Mouse (Mus musculus): Measurements from ENCODE around the gene Get4.

The Get4 gene

DNA sequence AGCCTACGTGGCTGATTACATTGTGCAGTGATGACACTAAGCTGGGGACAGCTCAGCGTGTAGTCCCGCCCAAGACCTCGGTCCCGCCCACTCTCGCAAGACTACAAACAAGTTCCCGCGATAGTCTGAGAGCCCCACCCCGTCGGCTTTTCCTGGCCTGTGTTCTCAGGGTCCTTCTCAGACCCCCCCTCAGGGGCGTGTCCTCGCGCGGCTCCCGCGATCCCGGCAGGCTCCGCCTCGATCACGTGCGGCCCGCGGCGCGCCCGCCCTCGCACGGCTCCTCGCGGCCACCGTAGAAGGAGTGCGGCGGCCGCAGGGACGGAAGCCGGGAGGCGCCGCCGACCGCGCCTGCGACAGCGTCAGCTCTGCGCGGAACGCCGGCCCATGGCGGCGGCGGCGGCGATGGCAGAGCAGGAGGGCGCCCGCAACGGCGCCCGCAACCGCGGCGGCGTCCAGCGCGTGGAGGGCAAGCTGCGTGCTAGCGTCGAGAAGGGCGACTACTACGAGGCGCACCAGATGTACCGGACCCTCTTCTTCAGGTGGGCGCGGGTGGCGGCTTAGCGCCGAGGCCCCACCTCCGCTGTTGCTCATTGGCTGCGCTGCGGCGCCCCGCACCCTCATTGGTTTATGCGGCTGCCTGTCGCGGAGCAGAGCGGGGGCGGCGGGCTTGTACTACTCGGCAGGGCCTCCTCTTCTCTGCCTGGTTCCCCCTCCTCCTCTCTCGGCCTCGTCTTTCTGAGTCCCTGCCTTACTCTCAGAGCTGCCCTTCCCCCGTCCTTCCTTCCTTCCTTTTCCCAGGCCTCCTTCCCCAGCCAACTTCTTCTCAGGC is at the start of gene Get4:
Gene Get4, plus strand, starts transcription at position 244 of the 829 bp plus-strand sequence.
- DNase-seq, result peak; percentile 100

DNA sequence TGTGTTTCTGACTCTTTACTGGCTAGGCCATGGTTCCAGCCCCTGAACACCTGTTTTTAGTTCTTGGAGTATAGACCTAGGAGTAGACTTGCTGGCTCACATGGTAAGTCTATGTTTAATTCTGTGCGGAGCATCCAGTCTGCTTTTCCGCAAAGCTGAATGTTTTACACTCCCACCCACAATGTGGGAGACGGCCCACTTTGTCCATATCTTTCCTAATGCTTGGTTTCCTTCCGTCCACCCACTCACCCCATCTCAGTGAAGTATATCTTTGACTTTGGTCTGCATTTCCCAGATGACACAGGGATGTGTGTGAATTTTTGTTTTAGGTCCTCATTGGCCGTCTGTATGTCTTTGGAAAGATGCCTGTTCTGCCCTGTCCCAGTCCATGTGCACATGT is 48.8 kb upstream of the Get4 start:
- DNase-seq, result no peak

DNA sequence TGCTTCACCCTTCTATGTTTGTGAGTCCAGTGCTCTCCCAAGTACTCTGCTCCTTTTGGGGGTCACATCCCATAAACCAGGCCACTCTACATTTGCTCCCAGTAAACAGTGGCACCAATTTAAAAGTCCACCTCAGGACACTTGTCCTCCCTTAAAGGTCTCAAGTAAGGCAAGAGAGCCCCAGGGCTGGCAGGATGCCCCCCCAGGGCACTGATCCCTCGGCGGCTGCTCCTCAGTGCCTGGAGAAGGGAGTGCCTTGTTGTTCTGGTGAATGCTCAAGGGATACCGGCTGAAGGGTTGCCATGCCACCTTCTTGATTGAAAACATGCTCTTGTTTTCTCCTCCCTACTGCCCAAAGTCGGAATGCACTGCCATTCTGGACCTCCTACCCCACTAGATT is 46.0 kb upstream of the Get4 start:
- no peak for DNase-seq

DNA sequence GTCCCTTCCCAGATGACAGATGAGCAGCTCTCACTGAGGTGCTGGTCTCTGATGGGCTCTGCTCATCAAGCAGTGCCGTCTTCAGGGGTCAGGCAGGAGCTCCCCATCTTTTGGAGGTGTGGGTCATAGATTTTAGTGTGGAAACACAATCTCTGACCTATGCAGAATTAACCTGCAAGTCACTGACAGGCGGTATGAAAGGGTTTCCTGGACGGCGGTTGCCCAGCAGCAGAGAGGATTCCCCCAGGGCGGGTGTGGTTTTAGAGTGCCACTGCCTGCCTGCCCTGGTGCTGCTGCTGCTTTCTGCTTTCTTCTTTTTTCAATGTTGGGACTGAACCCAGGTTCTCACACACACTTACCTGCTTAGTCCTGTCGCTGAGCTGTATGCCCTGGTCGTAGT is 45.6 kb upstream of the Get4 start:
- DNase-seq, result no peak

DNA sequence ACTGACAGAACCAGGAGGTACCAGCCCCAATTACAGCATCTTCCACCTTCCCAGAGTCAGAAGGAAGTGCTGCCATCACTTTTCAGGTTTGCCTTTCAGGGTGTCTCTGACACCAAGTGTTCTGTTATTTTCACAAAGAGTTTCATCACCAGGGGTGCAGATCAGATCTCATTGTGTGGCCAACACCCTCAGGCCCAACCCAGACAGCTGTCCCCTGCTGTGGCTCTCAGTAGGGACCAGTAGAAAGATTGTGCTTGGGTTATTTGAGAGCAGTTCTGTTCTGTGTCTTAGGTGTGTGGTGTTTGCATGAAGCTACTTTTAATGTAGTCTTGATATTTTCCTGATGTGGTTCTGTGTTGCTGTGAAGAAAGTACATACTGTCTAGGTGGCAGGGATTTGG is 43.9 kb upstream of the Get4 start:
- no peak for DNase-seq

DNA sequence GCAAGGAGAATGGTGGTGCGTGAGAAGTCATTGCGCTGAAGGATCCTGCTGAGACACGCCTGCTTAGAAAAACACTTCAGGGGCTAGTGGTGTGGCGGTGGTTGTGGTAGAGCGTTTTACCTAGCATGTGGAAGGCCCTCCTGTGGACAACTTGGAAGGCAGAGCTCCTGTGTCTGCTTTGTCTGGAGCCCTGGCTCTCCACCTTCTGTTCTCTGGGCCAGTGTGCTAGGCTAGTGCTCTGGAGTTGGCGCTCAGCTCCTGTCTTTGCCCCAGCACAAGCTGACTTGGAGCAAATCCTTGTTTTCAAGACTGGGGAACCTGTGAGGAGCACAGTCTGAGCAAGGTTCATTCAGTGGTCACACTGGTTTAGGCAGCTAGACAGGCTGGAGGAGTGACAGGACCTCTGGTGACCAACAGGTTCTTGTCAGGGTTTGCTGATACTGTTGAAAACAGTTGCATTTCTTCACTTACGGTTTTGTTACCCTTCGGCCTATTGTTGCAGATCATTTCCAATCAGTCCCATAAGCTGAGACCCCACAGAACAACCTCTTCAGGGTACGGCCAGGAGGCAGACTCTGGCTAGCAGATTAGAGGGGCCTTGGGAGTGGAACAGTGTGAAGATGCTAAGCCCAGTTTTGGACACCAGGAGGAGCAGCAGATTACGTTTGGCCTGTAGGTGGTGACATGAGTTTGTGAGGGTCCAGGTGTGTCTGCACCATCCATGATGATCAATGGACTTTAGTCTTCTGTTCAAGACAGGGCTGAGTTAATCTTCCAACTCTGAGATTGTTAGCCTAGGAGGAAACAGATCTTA is 43.0 kb upstream of the Get4 start:
- DNase-seq, result no peak

DNA sequence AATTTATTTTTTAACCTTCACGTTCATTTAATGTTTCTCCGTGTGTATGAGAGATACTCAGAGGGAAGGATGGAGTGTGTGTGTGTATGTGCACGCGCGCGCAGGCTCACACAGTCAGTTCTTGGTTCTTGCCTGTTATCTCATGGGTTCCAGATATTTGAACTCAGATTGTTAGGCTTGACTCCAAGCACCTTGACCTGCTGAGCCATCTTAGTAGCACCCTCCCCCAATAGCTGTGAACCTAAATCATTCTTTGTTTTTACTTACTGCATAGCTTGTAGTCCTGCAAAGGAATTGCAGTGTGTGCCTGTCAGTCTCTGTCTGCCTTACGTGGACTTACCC is 42.5 kb upstream of the Get4 start:
- DNase-seq, result no peak

DNA sequence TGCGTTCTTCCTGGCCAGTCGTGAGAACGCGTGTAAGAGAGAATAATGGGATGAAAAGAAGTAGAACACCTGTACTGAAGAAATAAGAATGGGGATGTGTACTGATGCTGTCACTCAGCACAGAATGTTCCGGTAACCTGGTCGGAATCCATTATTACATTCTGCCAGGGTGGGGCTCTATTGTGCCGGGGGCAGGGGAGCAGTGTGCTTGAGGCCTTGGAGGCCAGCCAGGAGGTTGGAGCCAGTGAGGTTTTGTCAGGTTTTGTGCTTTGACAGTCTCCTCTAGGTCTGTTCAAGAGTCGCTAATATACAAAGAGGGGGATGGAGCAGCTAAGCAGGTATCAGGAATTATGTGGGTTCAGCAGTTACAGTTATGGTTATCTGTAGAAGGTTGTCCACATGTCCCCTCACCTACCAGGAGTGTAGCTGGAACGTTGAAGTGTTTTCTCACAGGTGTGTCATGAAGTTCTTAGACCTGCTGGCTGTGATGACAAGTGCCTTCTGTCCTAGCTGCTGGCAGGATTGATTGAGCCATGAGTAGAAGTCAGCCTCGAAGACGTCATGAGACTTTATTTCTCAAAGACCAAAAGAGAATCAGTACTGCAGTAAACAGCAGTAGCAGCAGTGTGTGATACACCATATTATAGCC is 40.3 kb upstream of the Get4 start:
- DNase-seq, result no peak

DNA sequence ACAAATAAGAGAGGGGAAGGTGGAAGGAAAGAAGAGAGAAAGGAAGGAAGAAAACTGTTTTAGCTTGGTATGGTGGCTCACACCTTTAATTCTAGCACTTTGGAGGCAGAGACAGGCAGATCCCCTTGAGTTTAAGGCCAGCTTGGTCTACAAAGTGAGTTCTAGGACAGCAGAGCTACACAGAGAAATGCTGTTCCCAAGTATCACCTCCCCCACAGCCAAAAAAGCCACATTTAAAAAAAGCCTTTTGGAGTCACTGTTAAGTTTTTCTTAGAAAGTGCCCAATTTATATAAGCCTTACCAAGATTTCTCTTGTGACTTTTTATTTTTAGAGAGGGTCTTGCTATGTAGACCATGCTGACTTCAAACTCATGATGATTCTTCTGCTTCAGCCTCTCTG is 37.8 kb upstream of the Get4 start:
- DNase-seq, result no peak

DNA sequence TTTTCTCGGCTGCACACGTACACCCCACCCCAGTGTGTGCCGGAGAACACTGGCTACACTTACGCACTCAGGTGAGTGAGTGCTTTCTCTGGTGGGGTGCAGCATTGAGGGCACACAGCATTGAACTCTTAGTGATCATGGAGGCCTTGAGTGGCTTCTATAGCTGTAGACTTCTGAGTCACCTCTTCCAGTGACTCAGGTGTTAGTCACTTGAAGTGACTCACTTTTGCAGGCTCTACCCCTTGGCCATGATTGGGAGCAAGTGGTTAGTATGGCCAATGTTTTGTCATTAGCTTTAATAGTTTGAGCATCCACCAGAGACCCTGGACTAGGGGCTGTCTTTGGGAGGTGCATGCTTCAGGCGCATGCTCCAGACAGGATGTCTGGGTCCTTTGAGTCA is 36.9 kb upstream of the Get4 start:
- DNase-seq, result no peak

DNA sequence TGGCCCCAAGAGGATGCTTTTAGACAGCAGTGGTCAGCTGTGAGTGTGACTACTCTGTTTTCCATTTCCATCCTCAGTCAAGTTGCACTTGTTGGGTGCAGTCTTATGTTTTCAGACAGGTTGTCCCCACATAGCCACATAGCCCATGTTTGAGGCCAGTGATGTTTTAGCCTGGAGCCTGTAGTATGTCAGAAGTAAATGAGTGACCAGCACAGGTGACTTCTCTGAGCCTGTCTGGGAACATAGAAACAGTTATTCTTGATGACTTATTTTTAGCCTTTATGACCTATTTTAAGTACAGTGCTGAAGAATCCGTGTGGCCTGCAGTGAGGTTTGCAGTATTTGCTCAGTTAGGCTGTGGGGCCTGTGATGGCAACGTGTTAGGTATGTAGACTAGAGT is 36.0 kb upstream of the Get4 start:
- no peak for DNase-seq

DNA sequence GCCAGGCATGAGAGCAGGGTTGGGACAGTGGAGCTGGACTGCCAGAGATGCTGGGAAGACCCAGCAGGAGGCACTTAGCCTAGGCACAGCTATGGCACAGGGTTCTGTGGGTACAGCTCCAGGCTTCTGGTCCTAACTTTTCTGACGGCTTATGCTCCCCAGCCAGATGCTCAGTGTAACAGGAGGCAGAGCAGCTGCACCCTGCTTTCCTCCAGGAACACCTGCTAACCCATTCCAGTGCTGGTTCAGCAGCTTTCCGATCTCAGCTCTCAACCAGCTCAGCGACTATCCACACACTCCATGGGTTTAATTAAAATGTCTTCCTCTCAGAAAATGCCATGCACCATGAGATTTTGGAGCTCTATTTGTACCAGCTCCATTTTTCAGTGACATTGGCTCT is 35.4 kb upstream of the Get4 start:
- no peak for DNase-seq

DNA sequence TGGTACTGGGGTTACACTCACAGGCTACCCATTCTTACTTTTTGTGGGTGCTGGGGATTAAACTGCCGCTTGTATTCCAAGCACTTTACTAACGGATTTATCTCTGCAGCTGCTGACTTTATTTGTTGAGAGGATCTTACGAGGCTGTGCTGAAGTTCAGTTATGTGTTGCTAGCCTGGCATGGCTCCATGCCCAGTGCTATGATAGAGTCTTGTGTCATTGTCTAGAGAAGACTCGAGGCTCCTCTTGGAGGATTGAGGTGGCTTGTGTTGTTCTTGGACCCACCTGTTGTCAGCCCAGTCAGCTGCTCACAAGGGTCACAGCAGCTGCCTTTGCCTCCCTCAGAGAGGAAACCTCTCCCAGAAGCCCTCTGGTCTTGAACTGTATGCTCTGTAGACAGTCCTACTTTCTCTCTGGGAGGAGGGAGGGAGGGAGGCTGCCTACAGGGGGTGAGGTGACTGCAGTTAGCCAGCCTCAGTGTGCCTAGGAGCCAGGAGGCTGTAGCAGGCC is 32.1 kb upstream of the Get4 start:
- peak; percentile 29 for DNase-seq

DNA sequence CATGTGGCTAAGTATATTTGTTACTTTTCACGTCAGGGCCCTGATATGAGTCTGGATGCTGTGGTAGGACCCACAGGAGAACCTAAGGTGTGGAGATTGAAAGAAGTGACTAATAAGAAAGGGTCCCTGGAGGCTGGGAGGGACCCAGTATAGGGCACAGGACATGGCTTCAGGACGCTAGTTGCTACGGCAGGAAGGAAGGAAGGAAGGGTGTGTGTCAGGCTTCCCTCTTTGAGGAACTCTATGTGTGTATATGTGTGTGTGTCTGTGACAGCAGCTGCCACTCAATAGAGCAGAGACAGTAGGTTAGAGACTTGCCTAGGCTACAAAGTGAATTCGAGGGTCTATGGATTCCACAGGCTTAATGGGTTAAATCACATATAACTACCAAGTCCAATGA is 31.5 kb upstream of the Get4 start:
- DNase-seq, result no peak

DNA sequence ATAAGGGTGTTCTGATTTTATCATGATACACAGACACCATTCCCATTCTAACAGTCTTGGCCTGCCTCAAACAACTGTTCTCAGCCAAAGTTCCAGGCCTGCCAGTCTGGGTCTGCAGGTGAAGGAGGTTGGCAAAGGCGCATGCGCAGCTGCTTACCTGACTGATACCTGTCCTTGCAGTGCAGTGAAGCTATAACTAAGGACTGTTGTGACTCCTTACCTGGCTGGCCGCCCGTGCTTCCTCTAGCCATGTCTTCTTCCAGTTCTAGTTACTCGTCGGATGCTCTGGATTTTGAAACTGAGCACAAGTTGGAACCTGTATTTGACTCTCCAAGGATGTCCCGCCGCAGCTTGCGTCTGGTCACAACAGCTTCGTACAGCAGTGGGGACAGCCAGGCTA is 28.8 kb upstream of the Get4 start:
- no peak for DNase-seq

DNA sequence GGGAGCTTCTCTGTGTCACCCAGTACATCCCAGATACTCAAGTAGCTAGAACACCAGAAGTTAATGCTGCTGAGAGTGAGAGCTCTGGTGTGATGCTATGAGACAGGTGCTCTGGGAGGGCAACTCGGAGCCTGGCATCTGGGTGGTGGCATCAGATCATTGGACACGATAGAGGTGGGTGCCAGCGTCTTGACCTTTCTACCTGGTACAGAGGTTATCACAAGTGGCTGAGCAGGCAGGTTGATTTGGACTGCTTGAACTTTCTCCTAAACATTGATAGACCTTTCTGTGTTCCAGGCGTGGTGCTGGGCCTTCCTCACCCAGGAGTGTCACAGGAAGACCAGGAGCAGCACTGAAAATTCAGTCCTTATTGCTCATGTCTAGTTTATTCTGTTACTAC is 24.9 kb upstream of the Get4 start:
- no peak for DNase-seq

DNA sequence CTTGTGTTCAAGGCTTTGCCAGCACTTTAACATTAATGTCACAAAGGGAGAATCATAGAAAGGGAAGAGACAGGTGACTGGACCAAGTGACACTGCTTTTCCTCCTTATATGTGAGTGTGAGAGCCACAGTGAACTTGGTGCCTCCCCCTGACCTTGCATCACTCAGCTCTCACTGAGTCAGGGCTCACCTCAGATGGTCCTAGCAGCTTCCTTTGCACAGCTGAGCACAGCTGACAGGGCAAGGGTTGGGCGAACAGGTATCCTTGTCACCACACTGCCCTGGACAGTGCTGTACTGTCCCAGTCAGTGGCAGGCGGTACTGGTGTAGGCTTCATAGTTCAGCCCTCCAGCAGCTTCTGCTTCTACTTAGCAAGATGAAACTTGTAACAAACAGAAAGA is 24.5 kb upstream of the Get4 start:
- no peak for DNase-seq

DNA sequence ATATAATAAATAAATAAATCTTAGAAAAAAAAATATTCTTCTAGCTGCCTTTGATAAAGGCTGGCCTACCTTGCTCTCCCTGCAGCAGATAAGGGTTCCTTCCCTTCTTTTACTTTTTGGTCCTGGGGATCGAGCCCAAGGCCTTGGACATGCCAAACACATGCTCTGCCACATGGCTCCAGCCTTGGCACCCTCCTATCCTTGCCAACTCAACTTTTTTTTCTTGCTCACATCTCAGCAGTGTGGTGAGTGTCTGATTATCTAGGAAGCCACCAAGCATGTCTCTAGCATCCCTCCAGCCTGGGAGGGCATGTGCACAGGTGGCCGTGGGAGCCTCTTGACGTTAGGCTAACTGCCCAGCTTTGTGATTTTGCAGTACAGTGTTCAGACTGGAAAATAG is 23.8 kb upstream of the Get4 start:
- DNase-seq, result no peak

DNA sequence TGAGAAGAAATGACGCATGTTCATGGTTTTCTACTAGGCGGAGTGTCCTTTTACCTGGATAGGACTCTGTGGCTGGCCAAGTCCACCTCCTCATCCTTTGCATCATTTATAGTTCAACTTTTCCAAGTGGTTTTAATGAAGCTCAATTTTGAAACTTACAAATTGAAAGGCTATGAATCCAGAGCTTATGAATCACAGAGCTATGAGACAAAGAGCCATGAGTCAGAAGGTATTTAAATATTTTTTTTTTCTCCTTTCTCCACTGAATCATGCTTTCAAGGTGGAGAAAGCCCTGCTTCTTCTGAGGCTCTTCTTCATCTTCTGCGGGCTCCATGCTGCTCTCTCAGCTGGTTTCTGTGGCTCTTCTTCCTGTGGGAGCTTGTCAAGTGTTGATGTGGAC is 22.4 kb upstream of the Get4 start:
- no peak for DNase-seq

DNA sequence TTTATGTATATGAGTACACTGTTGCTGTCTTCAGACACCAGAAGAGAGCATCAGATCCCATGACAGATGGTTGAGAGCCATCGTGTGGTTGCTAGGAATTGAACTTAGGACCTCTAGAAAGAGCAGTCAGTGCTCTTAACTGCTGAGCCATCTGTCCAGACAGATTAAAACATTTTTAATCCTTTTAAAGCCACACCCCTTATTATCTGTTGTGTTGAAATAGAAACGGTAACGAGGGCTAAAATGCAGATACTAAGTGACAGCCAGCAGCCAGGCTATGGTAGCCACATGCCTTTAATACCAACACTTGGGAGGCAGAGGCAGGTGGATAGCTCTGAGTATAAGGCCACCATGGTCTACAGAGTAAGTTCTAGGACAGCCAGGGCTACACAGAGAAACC is 20.0 kb upstream of the Get4 start:
- DNase-seq, result no peak

DNA sequence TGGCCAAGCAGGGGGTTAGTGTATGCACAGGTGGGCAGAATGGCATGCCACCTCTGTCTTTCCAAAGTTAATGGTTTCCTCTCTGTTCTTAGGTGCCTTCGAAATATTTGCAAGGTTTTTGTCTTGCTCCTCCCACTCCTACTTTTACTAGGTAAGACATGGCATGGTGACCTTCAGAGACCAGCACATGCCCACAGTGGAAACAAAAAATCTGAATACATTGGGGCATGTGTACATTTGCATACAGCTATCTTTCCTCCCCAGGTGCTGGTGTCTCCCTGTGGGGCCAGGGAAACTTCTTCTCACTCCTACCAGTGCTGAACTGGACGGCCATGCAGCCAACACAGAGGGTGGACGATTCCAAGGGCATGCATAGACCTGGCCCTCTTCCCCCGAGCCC is 17.7 kb upstream of the Get4 start:
- DNase-seq, result no peak

DNA sequence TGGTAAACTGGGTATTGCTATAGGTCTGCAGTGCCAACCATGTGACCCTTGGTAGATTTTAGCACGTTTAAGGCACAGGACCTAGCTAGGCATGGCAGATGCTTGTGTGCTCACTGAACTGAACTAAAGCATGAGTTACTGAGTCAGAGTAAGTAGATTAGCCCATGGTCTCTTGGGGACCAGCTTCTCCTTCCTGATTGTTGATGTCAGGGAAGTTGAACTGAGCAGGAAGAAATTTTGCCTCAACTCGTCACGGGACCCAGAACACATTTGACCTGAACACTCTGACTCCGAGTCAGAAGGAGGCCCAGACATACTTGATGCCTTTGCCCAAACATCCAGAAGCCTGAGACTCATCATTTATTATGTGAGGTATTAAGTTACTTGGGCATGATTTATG is 14.7 kb upstream of the Get4 start:
- no peak for DNase-seq

DNA sequence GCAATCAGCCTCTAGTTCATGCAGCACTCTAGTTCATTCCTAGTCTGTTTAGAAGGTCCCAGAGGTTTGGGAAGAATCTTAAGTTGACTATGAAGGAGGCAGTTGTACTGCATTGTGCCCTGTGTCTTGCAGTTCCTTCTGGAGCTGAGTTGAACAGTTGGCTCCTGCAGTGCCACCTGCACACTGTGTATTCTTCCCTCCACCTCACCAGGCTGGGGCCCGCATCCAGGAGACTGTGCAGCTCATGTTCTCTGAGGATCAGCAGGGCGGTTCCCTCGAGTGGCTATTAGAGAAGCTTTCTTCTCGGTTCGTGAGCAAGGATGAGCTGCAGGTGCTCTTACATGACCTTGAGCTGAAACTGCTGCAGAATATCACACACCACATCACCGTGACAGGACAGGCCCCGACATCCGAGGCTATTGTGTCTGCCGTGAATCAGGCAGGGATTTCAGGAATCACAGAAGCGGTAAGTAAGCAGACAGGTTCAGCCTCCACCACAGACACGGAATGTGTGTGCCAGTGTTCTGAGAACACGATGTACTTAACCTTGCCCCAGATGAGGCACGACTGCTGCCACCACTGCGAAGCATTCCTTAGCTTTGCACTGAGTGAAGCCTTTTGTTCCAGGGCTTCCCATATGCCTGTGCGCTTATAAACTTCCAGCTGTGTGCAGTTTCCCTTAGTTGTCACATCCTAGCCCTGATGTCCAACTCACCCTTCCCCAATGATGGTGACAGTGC is 10.9 kb upstream of the Get4 start:
- no peak for DNase-seq

Data from kidney, postnatal 10 days (tissue).